Mouse (Mus musculus): ENCODE measurements around the gene Rasl10a. TPM values are rescaled to one million over a fixed set of nuclear protein-coding genes. Genes with fewer than 3 reads are reported as not detected.

Rasl10a gene
- polyA plus RNA-seq, 1 experiment from 2014 or later: 0.70 TPM

- no peak for ATAC-seq (ENCODE audit: extremely low read depth, insufficient number of reproducible peaks, low FRiP score, low TSS enrichment)
- 44% methylated on average over 8 of the region's 8 CpGs for WGBS
- Histone ChIP-seq H3K4me3 (no peak overlapping the region), H3K4me1 (peaks cover 16% of the 10 kb centered on the region), H3K27ac (replicated peaks) (no peak overlapping the region), H3K27me3 (replicated peaks) (no peaks in the 10 kb centered on the region), H3K36me3 (peaks cover 10% of the 10 kb centered on the region), H3K9ac (no peak overlapping the region; the same call in 1 of the 2 replicates), H3K4me2 (no peak overlapping the region), H3K9me3 (no peaks in the 10 kb centered on the region)
Measured at GRCm38 (mm10) chr11:5109441-5109840, 51.5 kb downstream of the Rasl10a start.

Small RNAs within 50 kb of the gene (microRNA-seq; reads per million reads assigned to microRNA genes)
- gene Gm47296: not detected

Other genes with a start within 250 kb of the Rasl10a start
- 37.3 and 39.8 TPM in 2 replicates for gene Nf2, start 208.6 kb upstream of the Rasl10a start, polyA plus RNA-seq (2015; fragmentation: Nextera tagmentation; extraction: Ambion mirVana)
- gene Nipsnap1, start 184.2 kb upstream of the Rasl10a start, polyA plus RNA-seq (2015; fragmentation: Nextera tagmentation; extraction: Ambion mirVana): 31.4 and 35.6 TPM in 2 replicates
- gene Thoc5, start 162.8 kb upstream of the Rasl10a start, polyA plus RNA-seq (2015; fragmentation: Nextera tagmentation; extraction: Ambion mirVana): 23.3 and 24.4 TPM in 2 replicates
- gene Nefh, start 110.1 kb upstream of the Rasl10a start, polyA plus RNA-seq (2015; fragmentation: Nextera tagmentation; extraction: Ambion mirVana): 0.39 and 0.50 TPM in 2 replicates
- 41.2 and 42.6 TPM in 2 replicates for gene Ap1b1, start 71.3 kb upstream of the Rasl10a start, polyA plus RNA-seq (2015; fragmentation: Nextera tagmentation; extraction: Ambion mirVana)
- 21.0 TPM in 2 replicates for gene Gas2l1, start 7.2 kb downstream of the Rasl10a start, polyA plus RNA-seq (2015; fragmentation: Nextera tagmentation; extraction: Ambion mirVana)
- gene Rhbdd3, start 40.8 kb downstream of the Rasl10a start, polyA plus RNA-seq (2015; fragmentation: Nextera tagmentation; extraction: Ambion mirVana): 28.2 and 34.3 TPM in 2 replicates
- gene Ewsr1, start 41.1 kb downstream of the Rasl10a start, polyA plus RNA-seq (2015; fragmentation: Nextera tagmentation; extraction: Ambion mirVana): 435 and 450 TPM in 2 replicates
- 8.6 and 9.3 TPM in 2 replicates for gene Emid1, start 94.1 kb downstream of the Rasl10a start, polyA plus RNA-seq (2015; fragmentation: Nextera tagmentation; extraction: Ambion mirVana)
- gene Kremen1, start 203.4 kb downstream of the Rasl10a start, polyA plus RNA-seq (2015; fragmentation: Nextera tagmentation; extraction: Ambion mirVana): 29.0 and 29.2 TPM in 2 replicates